Mouse (Mus musculus) ZHBTc4 (cell line): ENCODE results near the gene BC052040.
A peak's percentile ranks its signal among the peaks of the same experiment; 100 is the strongest.

Experiments used
- DNase-seq: peaks from one replicate; pipeline ENCODE4 v3.0.0-alpha.2; 2011; ENCODE audit warnings: low read depth, low spot score

Gene BC052040

DNA sequence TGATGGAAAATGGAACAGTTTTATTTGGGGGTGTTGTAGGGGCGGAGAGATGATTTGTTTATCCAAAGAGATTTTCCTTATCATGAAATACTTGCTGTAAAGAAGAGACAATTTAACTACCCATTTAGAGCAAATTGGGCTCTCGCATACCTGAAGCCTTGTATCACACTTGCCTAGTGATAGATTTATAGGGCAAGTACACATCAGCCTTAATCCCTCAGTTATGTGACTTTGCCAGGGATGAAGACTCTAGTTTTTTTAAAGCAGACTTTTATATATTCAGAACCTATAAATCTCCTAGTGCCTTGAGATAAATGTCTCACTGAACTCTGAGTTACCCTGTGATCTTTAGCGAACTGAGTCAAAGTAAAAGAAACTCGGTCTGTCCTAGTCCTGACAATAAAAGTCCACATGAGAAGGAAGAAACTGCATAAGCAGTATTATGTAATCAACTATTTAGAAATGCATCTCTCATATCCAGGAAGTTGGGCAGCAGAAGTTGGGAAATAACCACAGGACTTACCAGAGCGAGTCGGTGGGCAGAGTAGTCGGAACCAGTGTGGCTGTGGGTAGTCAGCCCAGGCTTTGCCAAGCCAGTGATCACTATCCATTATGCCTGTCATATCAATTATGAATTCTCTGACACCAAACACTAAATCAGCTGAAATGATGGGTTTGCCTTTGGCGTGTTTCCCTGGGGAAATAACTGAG lies 183.2 kb downstream of the BC052040 start:
- no peak for DNase-seq

- DNase-seq: no peak
Observed at GRCm38 (mm10) chr2:115769597-115770305, 188.2 kb downstream of the BC052040 start.

GRCm38 (mm10) chr2:115772709-115773108 lies 191.2 kb downstream of the BC052040 start:
- DNase-seq: no peak

DNA sequence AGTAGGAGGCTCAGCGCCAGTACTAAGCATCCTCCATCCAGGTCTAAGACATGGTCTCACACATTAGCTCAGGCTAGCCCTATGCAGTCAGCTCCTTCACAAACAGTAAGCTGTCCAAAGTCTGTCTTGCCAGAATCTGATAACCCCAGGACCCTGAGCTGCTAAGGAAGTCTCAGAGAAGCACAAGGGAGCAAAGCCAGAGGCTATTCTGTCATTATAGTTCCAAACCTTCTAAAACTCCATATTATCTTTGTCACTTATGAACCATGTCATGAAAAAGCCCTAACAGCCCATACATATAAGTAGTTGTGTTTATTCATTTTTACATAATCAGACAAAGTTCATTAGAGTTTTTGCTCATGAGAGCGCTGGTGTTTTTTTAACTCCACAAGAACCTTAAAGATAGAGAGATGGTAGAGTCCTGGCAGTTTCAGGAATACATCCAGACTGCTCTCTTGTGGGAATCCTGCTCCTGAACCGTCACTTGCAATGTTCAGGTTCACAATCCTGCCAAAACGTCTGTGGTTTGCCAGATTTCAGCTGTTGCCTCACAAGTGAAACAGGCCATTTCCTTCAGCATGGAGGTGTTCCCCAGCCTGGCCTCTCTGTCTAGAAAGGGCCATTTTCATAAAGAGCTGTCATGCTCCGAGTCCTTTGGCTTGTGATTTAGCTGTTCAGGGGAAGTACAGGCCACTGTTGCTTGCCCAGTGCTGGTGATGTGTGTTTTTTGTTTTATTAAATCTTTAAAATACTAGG lies 192.8 kb downstream of the BC052040 start:
- DNase-seq: no peak

- DNase-seq: no peak
Observed at GRCm38 (mm10) chr2:115775488-115776217, 194.1 kb downstream of the BC052040 start.

DNA sequence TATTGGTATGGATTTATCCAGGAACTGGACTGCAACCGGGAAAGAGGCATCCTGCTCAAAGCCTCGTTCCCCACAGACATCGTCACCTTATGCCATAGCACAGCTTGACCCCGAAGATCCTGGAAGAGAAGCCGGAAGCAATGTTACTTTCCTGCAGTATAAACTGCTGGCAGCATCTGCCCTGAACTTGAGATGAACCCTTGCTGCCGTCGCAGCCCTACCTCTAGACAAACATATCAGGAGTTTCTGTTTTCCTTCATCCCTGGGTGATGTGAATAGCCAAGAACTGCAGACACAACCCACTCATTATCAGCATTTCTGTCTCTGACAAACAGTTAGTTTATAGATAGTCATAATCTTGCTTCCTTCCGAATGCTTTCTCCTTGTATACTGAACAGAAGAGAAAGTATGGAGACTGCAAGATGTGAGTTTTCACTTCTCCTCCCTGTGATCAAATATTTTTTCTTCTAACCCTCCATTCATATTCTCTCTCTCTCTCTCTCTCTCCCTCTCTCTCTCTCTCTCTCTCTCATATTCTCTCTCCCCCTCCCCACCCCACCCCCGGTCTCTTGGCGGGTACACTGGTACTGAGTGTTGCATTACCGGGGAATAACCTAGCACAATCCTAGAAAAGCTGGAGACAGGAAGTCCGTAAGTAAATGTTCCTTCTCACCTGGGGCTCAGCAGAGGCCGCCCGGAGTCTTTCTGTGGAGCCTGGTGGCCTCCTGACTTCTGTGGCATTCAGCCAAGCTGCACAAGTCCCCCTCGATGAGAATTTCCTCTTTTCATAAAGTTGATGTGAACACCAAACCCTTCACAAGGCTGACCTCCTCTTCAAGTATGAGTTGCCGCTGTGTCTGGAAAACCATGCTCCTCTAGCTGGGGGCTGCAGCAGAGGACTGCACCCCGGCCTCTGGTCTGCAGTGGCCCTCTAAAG lies 195.7 kb downstream of the BC052040 start:
- DNase-seq: no peak

GRCm38 (mm10) chr2:115780546-115781011 lies 199.1 kb downstream of the BC052040 start:
- DNase-seq: peak; percentile 10

DNA sequence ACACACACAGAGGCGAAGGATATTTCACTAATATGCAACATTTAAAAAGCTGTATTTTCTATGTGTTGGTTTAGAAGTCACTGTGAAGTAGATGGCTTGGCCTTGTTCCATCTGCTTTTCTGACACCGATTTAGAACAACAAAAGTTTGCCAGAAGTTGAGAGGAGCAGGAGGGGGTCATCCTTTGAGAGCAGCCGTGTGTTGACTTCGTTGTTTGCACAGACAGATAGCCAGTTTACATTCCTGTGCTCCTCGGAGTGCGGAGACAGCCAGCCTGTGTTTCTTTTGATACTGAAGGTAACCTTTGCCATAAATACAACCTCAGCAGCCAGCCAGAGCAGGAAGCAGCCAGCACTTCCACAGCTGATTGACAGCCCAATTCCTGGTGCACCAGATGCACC lies 204.2 kb downstream of the BC052040 start:
- DNase-seq: no peak

DNA sequence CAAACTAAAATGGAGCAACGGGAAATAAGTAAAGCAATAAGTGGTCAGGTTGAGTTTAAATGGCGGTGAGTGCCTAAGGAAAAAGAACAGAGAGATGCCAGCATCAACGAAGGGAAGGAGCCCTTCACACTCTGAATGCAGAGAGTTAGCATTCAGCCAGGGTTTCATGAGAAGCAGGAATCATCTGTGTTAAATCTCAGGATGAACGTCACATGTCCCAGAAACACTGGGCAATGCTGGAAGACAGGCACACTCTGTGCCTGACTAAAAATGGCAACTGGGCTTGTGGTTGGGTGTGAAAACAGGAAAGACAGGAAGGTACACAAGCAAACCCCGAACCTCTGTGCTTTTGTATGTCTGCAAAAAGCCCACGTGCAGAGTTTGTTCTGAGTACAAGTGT lies 217.3 kb downstream of the BC052040 start:
- DNase-seq: no peak

DNA sequence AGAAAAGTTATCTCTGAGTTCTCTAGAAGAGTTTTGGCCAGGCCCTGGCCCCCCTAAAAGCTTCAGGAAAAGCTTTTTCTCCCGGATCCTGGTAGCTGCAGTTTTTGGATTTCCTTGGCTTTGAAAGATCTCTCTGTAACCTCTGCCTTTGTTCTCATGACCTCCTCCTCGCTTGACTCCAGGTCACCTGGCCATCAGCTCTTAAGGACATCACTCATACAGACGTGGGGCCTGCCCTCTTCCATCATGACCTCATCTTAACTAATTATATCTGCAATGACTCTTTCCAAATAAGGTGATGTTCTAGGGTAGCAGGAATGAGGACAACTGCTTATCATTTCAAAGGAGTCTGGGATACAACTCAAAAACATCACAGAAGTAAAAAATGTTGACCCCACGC lies 226.9 kb downstream of the BC052040 start:
- no peak for DNase-seq

DNA sequence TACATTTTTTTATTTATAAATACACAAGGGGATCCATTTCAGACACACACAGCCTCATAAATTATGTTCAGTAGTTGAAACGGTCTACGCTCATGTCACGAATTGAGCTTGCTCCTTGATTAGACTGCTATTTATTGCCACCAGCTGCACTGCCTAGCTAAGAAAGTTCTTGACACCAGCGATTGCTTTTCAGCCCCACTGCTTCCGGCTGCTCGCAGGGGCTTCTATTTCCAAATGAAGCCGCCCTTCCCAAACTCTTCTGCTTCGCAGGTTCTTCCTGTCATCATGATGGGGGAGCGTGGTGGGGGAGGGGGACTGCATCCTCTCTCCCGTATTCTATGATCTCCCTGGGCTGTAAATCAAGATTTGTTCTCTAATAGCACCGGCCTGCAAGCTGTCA lies 231.8 kb downstream of the BC052040 start:
- DNase-seq: no peak

DNA sequence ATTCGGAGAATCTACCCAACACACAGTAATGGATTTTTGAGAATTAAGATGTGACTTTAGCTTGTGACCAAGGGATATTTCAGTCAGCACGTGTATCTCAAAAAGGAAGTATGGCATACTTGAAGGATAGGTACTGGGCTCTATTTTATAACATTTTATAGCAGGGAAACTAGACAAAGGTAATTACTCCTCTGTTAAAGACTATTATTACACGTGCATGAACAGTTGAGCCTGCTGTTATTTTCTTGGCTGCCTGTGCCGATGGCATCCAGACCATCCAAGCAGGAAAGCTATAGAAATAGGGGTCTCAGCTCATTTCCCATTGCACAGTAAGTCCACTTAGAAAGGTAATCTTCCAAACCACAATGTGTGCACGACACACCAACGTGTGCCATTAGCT lies 232.2 kb downstream of the BC052040 start:
- DNase-seq: no peak

DNA sequence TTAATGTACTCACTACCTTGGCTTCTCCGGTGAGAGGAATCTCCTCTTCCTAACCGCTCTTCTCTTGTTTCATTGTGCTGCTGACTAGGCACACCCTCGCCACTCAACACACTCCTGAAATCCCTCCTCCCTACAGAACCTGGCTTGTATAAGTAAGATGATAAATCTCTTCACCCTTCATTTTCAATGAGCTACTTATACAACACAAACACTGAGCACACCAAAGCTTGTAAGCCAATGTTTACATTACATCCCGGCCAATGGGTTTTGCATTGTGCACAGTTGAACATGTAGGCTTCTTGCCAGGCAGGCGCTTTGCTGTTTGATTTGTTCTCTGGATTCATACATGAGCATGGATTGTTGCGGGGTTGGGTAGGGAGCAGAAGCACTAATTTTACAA lies 236.4 kb downstream of the BC052040 start:
- DNase-seq: no peak

DNA sequence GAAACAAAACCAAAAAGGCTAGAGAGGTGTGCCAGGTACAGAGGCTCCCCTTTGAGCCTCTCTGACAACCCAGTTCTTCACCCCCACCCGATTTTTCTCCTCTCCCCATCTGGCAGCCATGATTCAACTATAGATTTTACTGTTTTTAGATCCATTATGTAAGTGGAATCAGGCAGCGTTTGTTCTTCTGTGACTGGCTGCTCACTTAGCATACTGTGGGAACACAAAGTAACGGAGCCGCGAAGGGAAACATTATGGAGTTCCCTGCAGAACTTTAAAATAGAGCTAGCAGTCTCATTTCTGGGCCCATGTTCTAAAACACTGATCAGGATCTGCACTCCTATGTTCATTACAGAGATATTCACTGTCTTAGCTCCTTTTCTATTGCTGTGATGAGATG lies 240.8 kb downstream of the BC052040 start:
- no peak for DNase-seq
